Mouse (Mus musculus): ENCODE data around the gene Tcf3. TPM values are rescaled to one million over a fixed set of nuclear protein-coding genes. Genes with fewer than 3 reads are reported as not detected.

The Tcf3 gene
- polyA plus RNA-seq, 1 experiment from 2014 or later = 33.4 TPM

DNA sequence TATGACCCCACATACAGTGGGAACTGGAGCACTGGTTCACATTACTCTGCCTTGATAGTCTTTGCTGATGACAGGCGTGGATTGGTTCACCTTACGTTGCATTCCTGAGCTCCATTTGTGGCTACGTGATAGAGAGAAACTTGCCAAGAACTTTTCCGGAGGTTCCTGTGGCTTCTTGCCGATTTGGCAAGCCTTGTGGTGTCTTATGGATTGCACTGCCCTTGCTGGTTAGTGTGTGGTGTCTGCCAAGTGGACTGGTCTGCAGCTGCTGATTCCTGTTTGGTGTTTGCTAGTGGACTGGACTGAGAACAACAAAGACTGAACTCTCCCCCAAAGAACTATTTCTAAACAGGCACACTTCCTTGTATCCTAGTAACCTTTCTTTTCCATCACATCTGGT is 21.3 kb upstream of the Tcf3 start:
- Histone ChIP-seq H3K4me3 (replicated peaks) (no peak overlapping the region), H3K9me3 (replicated peaks) (no peaks in the 10 kb centered on the region), H3K4me2 (no peak overlapping the region), H3K27me3 (replicated peaks) (peaks cover 12% of the 10 kb centered on the region; the same call in 1 of the 2 replicates), H3K36me3 (no peaks in the 10 kb centered on the region), H3K4me1 (peaks cover 6% of the 10 kb centered on the region; the same call in 1 of the 2 replicates), H3K9ac (replicated peaks) (no peak overlapping the region), H3K27ac (replicated peaks) (no peak overlapping the region)
- no peak for ATAC-seq (ENCODE audit: low FRiP score)
- WGBS = 91% methylated on average over 5 of the region's 5 CpGs

DNA sequence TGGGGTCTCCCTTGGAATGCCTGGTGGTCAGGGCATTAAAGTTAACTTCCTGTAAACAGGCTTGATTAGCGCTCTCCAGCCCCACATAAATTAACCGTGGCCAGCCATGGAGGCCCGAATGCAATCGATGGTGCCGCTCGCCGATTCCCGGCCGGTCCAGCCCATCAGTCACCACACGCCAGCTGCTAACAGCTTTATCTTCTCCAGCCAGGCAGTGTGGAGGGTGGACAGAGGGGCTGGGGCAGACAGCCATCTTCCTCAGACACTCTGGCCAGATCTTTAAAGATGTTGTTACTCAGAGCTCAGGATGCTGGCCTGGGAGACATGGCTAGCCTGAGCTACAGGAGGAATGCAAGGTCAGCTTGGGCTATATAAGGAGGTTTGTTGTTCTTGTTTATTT is 20.2 kb upstream of the Tcf3 start:
- Histone ChIP-seq H3K36me3 (no peaks in the 10 kb centered on the region), H3K9me3 (replicated peaks) (no peaks in the 10 kb centered on the region), H3K4me1 (no peaks in the 10 kb centered on the region), H3K27me3 (replicated peaks) (peaks cover 12% of the 10 kb centered on the region), H3K27ac (replicated peaks) (no peak overlapping the region), H3K4me2 (no peak overlapping the region), H3K4me3 (replicated peaks) (no peak overlapping the region), H3K9ac (replicated peaks) (no peak overlapping the region)
- no peak for ATAC-seq (ENCODE audit: low FRiP score)
- 46% methylated on average over 10 of the region's 10 CpGs for WGBS

DNA sequence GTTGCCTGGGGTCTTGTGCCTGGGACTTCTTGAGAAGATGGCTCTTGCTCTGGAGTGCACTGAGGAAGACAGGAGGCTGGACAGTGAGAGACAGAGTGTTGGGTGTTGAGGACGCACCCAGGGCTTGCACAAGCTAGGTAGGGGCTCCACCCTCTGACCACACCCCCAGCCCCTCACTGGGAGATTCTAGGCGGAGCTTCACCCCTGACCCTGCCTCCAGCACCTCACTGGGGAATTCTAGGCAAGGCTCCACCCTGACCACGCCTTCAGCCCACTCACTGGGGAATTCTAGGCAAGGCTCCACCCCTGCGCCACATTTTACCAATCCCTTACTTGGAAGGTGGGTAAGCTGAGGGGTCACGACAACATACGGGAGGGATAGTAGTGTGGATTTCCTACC is 17.2 kb upstream of the Tcf3 start:
- WGBS = 6% methylated on average over 6 of the region's 6 CpGs
- peaks cover 31% of the 10 kb centered on the region for H3K27me3 ChIP-seq (replicated peaks)

DNA sequence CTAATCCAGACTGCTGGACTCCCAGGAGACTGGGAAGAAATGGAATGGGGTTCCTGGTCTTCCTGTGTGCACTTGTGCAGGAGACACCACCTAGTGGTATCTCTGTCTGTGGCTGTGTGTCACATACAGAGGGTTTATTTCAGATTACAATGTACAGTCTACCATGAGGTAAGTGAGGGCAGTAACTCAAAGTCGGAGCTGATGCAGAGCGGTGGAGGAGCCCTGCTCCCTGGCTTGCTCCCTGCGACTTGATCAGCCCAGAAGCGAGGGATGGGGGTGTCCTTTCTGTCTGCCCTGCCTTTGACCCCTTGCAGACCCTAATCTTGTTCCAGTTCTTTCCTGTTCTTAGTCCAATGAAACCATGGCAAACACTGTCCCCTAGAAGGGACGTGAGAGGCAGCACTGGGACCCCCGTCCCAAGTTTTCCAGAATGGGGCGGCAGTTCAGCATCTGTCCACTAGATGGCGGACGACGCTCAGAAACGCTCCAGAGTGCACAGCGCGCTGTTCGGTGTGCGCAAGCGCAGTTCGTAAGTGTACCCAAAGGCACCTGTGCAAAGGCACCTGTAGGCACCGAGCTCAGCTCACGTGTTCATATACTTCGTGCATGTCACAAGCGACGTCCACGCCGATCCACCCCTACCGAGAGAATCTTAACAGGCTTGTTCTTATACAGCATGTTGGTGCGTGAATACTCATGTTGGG is 12.6 kb upstream of the Tcf3 start:
- peak; percentile 86 for ATAC-seq (ENCODE audit: low FRiP score)
- Histone ChIP-seq H3K27ac (replicated peaks) (no peak overlapping the region), H3K4me1 (peaks cover 7% of the 10 kb centered on the region), H3K4me3 (replicated peaks) (peak overlapping the region; percentile 22), H3K9me3 (replicated peaks) (no peaks in the 10 kb centered on the region), H3K36me3 (no peaks in the 10 kb centered on the region), H3K27me3 (replicated peaks) (peaks cover 41% of the 10 kb centered on the region), H3K4me2 (peak overlapping the region; percentile 54), H3K9ac (replicated peaks) (no peak overlapping the region)
- WGBS = 7% methylated on average over 26 of the region's 26 CpGs

More for the DNA sequence above, 17.2 kb upstream of the Tcf3 start:
- Histone ChIP-seq H3K9ac (replicated peaks) (no peak overlapping the region), H3K27ac (replicated peaks) (no peak overlapping the region), H3K36me3 (no peaks in the 10 kb centered on the region), H3K4me3 (replicated peaks) (no peak overlapping the region), H3K9me3 (replicated peaks) (no peaks in the 10 kb centered on the region), H3K4me1 (peaks cover 4% of the 10 kb centered on the region), H3K4me2 (no peak overlapping the region)
- ATAC-seq (ENCODE audit: low FRiP score) = no peak

DNA sequence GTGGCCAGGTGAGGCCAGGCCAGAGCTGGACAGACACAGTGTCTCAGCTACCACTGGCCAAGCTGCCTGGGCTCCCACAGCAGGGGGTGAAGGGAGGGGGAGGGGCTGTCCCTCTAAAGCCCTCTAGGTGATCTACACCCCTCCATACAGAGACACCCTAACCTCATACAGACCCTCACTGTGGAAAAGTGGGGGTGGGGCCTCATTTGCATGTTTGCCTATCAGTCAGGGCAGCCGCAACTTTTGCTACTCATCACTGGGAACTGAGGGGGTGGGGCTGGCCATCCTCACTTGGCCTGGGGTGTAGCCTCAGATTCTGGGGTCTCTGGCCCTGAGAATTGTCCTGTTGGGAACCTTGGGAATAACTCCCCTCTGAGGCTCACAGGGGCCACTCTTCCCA is 11.6 kb upstream of the Tcf3 start:
- Histone ChIP-seq H3K9me3 (replicated peaks) (no peaks in the 10 kb centered on the region), H3K4me2 (no peak overlapping the region), H3K9ac (replicated peaks) (no peak overlapping the region), H3K36me3 (no peaks in the 10 kb centered on the region), H3K27ac (replicated peaks) (no peak overlapping the region), H3K4me1 (peaks cover 7% of the 10 kb centered on the region), H3K4me3 (replicated peaks) (no peak overlapping the region), H3K27me3 (replicated peaks) (peaks cover 41% of the 10 kb centered on the region)
- WGBS = 59% methylated on average over 1 of the region's 1 CpGs
- no peak for ATAC-seq (ENCODE audit: low FRiP score)

DNA sequence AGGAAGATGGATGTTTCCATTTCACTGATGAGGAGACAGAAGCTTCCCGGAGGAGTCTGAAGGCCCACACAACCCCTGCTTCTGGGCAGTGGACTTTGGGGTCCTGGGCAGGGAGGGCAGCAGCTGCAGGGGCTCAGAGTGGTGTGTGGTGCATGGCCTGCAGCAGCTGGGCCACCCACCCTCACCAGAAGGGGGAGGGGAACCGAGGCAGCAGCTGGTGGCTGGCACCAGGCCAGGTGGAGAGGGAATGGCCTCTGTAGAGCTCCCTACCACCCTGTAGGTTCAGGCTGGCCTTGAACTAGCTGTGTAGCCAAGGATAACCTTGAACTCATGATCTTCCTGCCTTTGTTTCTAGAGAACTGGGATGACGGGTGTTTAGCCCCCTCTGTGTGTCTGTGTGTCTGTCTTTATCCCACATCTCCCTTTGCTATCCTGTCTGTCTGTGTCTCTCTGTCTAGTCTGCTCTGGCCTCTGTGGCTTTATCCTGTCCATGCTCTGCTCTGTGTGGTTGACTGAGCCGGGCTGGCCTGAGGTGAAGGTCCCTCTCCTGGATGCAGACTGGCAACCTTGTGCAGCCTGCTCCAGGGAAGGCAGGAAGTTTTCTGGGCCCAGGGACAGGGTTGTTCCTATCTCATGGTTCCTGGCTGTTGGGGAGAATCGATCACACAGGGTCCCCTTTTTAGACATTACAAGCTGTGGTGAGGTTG is 11.0 kb upstream of the Tcf3 start:
- Histone ChIP-seq H3K9ac (replicated peaks) (no peak overlapping the region; the same call in 1 of the 2 replicates), H3K4me3 (replicated peaks) (no peak overlapping the region), H3K9me3 (replicated peaks) (no peaks in the 10 kb centered on the region), H3K27ac (replicated peaks) (no peak overlapping the region), H3K27me3 (replicated peaks) (peaks cover 41% of the 10 kb centered on the region), H3K36me3 (no peaks in the 10 kb centered on the region), H3K4me2 (no peak overlapping the region), H3K4me1 (peaks cover 7% of the 10 kb centered on the region)
- ATAC-seq (ENCODE audit: low FRiP score) = no peak
- 51% methylated on average over 5 of the region's 5 CpGs for WGBS

DNA sequence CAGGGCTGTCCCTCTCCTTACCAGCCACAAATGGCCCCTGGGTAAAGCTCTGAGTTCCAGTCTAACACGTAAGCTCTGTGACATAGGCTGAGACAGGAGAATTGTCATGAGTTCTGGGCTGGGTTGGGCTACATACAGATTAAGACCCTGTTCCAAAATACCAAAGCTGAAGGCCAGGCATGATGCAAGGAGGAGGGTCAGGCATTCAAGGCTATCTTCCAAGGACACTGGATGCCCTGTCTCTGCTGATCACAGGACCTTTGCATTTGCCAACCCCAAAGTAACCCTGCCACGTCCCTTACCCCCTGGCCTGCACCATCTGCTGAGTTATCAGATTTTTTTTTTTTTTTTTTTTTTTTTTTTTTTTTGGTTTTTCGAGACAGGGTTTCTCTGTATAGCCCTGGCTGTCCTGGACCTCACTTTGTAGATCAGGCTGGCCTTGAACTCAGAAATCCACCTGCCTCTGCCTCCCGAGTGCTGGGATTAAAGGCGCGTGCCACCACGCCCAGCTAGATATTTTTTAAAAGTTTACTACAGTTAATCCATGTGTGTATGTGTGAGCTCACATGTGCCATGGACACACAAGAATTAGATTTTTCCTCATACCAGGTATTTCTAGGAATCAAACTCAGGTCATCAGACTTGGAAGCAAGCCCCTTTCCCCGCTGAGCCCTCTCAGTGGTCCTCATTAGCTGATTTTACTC is 10.3 kb upstream of the Tcf3 start:
- 83% methylated on average over 7 of the region's 8 CpGs for WGBS
- Histone ChIP-seq H3K4me3 (replicated peaks) (no peak overlapping the region), H3K4me1 (peaks cover 7% of the 10 kb centered on the region), H3K9me3 (replicated peaks) (no peaks in the 10 kb centered on the region), H3K36me3 (no peaks in the 10 kb centered on the region), H3K4me2 (no peak overlapping the region), H3K27ac (replicated peaks) (no peak overlapping the region), H3K27me3 (replicated peaks) (peaks cover 35% of the 10 kb centered on the region), H3K9ac (replicated peaks) (no peak overlapping the region)
- ATAC-seq (ENCODE audit: low FRiP score) = no peak

DNA sequence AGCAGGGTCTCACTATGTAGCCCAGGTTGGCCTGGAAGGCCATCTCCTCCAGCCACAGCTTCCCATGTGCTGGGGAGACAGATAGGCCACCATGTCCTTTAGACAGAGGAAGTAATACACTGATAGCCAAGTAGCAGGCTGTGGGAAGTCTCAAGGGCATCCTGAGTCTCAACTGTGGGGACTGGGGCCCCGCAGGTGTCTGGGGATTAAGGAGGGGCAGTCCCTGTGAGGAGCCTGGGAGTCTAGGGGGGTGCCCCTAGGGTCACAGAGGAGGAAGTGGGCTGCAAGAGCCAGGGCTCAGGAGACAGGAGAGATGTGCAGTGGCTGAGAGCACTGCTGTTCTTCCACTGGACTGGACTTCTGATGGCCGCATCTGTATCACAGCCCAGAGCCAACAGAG is 9.5 kb upstream of the Tcf3 start:
- no peaks in the 10 kb centered on the region for H3K36me3 ChIP-seq
- 64% methylated on average over 2 of the region's 2 CpGs for WGBS
- peaks cover 7% of the 10 kb centered on the region for H3K4me1 ChIP-seq
- H3K27ac ChIP-seq (replicated peaks) = no peak overlapping the region
- no peaks in the 10 kb centered on the region for H3K9me3 ChIP-seq (replicated peaks)
- no peak overlapping the region for H3K4me3 ChIP-seq (replicated peaks)
- H3K9ac ChIP-seq (replicated peaks) = no peak overlapping the region
- ATAC-seq (ENCODE audit: low FRiP score) = no peak
- H3K4me2 ChIP-seq = no peak overlapping the region
- peaks cover 28% of the 10 kb centered on the region for H3K27me3 ChIP-seq (replicated peaks)

DNA sequence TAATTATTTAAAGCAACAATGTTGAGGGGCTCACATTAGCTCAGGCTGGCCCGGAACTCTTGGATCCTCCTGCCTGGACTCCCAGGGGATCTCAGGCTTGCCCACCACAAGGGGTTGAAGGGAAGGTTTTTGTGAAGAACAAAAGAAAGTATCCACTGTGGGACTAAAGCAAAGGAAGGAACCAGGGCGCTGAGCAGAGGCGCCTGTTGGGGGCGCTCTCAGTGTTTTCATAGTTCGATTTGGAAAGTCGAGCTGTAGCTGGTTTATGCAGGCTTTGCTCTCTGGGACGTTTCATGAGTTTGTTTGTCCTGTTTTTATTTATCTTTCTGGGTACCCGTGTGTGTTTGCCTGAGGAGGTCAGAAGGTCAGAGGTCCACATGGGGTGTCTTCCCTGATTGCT is 8.2 kb upstream of the Tcf3 start:
- Histone ChIP-seq H3K4me2 (no peak overlapping the region), H3K4me1 (peaks cover 7% of the 10 kb centered on the region), H3K9me3 (replicated peaks) (no peaks in the 10 kb centered on the region), H3K9ac (replicated peaks) (no peak overlapping the region), H3K27ac (replicated peaks) (no peak overlapping the region), H3K27me3 (replicated peaks) (peaks cover 20% of the 10 kb centered on the region), H3K36me3 (no peaks in the 10 kb centered on the region), H3K4me3 (replicated peaks) (no peak overlapping the region)
- ATAC-seq (ENCODE audit: low FRiP score) = no peak
- 57% methylated on average over 8 of the region's 8 CpGs for whole genome bisulfite sequencing

DNA sequence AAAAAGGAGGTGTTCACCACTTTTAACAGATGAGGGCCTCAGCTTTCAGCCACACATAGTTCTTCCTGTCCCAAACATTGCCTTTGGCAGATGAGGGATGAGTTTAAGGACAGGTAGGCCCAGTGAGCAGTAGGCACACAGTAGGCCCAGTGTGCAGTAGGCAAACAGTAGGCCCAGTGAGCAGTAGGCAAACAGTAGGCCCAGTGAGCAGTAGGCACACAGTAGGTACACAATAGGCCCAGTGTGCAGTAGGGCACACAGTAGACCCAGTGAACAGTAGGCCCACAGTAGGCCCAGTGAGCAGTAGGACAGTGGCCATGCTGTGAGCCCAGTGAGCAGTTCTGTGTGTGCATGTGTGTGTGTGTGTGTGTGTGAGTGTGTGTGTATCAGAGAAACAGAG is 6.6 kb upstream of the Tcf3 start:
- Histone ChIP-seq H3K9ac (replicated peaks) (no peak overlapping the region), H3K4me1 (peaks cover 7% of the 10 kb centered on the region; the same call in 1 of the 2 replicates), H3K4me2 (no peak overlapping the region), H3K9me3 (replicated peaks) (no peaks in the 10 kb centered on the region), H3K27ac (replicated peaks) (no peak overlapping the region), H3K36me3 (no peaks in the 10 kb centered on the region), H3K4me3 (replicated peaks) (no peak overlapping the region), H3K27me3 (replicated peaks) (peaks cover 12% of the 10 kb centered on the region)
- ATAC-seq (ENCODE audit: low FRiP score) = no peak

DNA sequence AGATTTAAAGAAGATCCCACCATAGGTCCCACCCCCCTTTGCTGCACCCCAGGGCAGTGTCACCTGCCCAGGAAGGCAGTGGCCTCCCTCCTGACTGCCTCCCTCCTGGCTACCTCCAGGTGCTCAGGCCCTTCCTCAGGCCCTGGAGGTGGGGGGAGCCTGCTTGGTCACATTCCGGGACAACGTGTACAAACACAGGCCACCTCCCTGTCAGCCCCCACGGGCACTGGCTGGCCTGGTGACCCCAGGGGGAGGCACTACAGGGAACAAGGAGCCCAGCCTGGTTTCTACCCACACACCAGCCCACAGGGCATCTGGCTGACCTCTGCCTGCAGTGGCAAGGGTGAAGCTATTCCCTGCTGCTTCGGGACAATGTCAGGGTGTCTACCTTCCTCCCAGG is 4.5 kb upstream of the Tcf3 start:
- no peak overlapping the region for H3K9ac ChIP-seq (replicated peaks)

DNA sequence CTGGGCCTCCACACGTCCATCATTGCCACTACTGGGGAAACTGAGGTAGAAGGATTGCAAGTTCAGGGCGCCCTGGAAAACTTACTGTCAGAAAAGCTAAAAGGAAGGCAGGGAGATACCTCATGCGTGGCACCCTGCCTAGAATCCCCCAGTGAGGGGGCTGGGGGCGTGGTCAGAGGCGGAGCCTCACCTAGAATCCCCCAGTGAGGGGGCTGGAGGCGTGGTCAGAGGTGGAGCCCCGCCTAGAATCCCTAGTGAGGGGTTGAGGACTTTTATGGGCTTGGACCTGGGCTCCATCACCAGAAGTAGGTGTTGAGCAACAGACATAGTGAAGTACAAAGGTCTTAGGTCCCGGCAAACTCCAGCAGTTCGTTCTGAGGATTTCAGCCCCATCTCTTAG is 2.8 kb upstream of the Tcf3 start:
- Histone ChIP-seq H3K4me2 (no peak overlapping the region), H3K36me3 (no peaks in the 10 kb centered on the region), H3K9me3 (replicated peaks) (no peaks in the 10 kb centered on the region), H3K27me3 (replicated peaks) (no peaks in the 10 kb centered on the region), H3K4me1 (peaks cover 20% of the 10 kb centered on the region), H3K9ac (replicated peaks) (no peak overlapping the region), H3K4me3 (replicated peaks) (no peak overlapping the region), H3K27ac (replicated peaks) (no peak overlapping the region)
- 12% methylated on average over 9 of the region's 9 CpGs for WGBS
- no peak for ATAC-seq (ENCODE audit: low FRiP score)

More for the DNA sequence above, 4.5 kb upstream of the Tcf3 start:
- H3K4me3 ChIP-seq (replicated peaks) = no peak overlapping the region
- no peak overlapping the region for H3K4me2 ChIP-seq
- H3K9me3 ChIP-seq (replicated peaks) = no peaks in the 10 kb centered on the region
- H3K36me3 ChIP-seq = no peaks in the 10 kb centered on the region
- H3K4me1 ChIP-seq = peaks cover 4% of the 10 kb centered on the region; the same call in 1 of the 2 replicates
- ATAC-seq (ENCODE audit: low FRiP score) = no peak
- WGBS = 77% methylated on average over 4 of the region's 4 CpGs
- H3K27me3 ChIP-seq (replicated peaks) = 0 out of 2 replicates have a peak, but pooled peaks cover 4% of the 10 kb centered on the region
- H3K27ac ChIP-seq (replicated peaks) = no peak overlapping the region
